Mouse (Mus musculus): Measurements from ENCODE around the gene Dram2.
"Not testable (repeated sequence)": the region's sequence is repeated elsewhere in the genome, so short reads cannot be mapped to it uniquely, and the experiment has no call there.

Dram2 gene

GRCm38 (mm10) chr3:106547171-106547923 lies at the start of gene Dram2, which contains the start of gene Cept1:
Gene Dram2, plus strand, starts transcription at chr3:106547798.
Gene Cept1, minus strand, starts transcription at chr3:106547802.
- peak; percentile 94 to 95 for DNase-seq

DNA sequence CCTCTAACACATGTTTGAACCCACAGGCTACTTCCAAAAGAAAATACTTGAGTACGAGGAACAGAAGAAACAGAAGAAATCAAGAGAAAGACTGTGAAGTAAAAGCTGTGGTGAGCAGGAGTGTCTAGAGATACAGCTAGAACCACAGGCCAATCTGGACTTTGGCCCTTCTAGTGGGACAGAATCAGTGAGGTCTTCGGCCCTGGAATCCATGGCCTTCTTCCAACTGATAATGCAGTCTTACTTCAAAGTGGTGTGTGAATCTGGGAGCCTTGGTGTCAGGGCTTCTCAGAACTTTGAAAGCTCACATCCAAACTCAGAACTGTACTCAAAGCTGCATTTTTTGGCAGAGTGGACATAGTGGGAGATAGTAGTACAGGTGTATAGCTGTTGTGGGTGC lies 47.1 kb upstream of the Dram2 start:
- no peak for DNase-seq

- no peak for DNase-seq
Measured at GRCm38 (mm10) chr3:106502892-106503291, 44.7 kb upstream of the Dram2 start.

- DNase-seq, result no peak
Measured at GRCm38 (mm10) chr3:106510669-106511068, 36.9 kb upstream of the Dram2 start.

- no peak for DNase-seq
Measured at GRCm38 (mm10) chr3:106515016-106515415, 32.6 kb upstream of the Dram2 start.

DNA sequence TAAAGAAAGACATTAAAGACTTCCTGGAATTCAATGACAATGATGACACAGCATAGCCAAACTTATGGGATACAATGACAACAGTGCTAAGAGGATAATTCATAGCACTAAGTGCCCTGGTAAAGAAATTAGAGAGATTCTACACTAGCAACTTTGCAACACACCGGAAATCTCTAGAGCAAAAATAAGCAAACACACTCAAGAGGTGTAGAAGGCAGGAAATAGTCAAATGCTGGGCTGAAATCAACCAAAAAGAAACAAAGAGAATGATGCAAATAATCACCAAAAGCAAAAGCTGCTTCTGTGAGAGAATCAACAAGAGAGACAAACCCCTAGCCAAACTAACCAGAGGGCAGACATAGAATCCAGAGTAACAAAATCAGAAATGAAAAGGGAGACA lies 24.9 kb upstream of the Dram2 start:
- no peak for DNase-seq

GRCm38 (mm10) chr3:106526411-106526810 lies 21.2 kb upstream of the Dram2 start:
- no peak for DNase-seq

GRCm38 (mm10) chr3:106528032-106528431 lies 19.6 kb upstream of the Dram2 start:
- DNase-seq, result no peak

- DNase-seq, result no peak
Measured at GRCm38 (mm10) chr3:106533277-106533676, 14.3 kb upstream of the Dram2 start.

GRCm38 (mm10) chr3:106544721-106545316 lies 2.8 kb upstream of the Dram2 start:
- DNase-seq, result no peak

DNA sequence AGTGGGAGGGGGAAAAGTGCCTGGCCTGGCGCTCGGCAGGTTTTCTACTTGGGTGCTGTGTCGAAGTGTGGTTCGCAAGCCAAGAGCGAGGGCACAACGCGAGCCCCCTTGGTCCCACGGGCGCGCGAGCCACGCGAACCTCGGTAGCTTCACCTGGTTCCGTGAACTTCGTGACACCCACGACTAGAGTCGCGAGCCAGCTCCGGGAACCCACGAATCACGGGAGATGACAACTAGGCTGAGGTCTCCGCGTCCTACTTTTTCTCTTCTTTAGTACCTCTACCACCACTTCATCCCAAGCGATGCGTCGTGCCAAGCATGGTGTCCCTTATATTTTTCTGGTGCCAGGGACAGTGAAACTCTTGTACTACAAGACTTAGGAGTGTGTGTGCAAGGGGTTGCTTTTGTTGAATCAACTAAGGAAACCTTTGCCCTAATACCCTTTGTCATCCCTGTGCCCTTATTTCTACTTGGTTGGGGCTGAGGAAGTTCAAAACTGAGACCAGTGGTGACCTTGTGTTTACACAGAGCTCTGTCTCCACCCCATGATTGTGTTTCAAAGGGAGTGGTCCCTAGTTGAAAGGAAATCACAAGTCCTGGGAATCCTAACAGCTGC lies 434 bp downstream of the Dram2 start:
- DNase-seq, result peak in 1 of 2 experiments; percentile 49

DNA sequence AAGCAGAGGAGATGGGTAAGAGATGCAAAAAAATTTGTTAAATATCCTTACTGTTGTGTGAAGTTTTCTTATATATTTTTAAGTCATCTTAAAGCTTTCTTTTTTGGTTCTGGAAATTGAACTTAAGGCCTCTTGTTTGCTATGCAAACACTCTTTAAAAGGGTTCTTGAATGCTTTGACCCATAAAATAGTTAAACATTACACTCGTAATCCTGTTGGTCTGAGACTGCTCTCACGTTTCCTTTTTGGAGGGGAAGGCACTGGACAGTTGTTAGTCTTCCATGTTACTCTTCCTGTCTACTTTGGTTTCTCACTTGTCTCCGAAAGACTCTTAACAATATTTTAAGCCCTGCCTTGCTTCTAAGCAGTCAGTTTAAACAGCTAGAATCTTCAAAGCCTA lies 1.4 kb downstream of the Dram2 start:
- no peak for DNase-seq

DNA sequence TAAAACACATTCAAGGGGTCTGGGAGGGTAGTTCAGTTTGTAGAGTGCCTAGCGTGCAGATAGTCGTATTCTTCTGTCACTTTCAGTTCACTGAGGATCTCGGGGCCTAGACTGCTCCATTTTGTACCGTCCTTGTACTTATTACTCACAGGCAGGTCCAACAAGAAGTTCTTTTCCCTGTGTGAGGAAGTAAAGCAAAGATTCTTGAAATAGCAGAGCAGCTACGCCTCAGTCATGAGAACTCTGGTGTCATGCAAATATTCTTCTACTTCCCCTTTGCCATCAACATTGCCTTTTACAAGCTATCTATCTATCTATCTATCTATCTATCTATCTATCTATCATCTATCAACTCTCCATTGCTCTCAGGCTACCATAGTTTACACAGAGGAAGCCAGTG lies 5.8 kb downstream of the Dram2 start:
- DNase-seq, result no peak

GRCm38 (mm10) chr3:106555743-106556250 lies 8.2 kb downstream of the Dram2 start:
- no peak for DNase-seq

DNA sequence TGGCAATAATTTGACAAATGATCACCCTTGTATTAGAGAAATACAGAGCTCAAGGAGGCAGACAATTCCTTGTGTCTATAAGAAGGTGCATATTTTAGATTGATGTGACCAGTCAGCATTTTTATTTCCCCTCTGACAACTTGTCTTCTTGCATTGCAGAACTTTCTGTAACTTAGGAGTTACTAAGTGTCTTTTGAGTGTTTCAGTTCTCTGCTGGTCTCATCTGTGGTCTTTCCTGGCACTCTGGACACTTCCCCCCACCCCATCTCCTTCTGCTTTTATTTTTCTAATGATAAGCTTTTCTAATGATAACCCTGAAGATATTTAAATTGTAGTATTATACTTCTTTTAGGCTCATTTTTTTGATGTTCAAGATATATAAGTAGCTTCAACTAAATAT lies 10.7 kb downstream of the Dram2 start:
- DNase-seq, result no peak

GRCm38 (mm10) chr3:106565876-106566275 lies 18.3 kb downstream of the Dram2 start:
- DNase-seq, result no peak

- no peak for DNase-seq
Measured at GRCm38 (mm10) chr3:106573191-106573590, 25.6 kb downstream of the Dram2 start.

GRCm38 (mm10) chr3:106579296-106579695 lies 31.7 kb downstream of the Dram2 start:
- DNase-seq, result no peak

- not testable (repeated sequence) for DNase-seq
Measured at GRCm38 (mm10) chr3:106593631-106594030, 46.0 kb downstream of the Dram2 start.

GRCm38 (mm10) chr3:106618103-106618502 lies 70.5 kb downstream of the Dram2 start:
- DNase-seq, result no peak
